In genomic region chr14:26481457-26481856, GRCm38 (mm10) we compare ENCODE assay signal across 19 mouse cellular contexts. TPM values are rescaled to one million over a fixed set of nuclear protein-coding genes. Genes with fewer than 3 reads are reported as not detected.
A peak's percentile ranks its signal among the peaks of the same experiment; 100 is the strongest.
DNase-seq lines count a peak whose midpoint lies in the region; ATAC-seq lines count a peak whose summit lies in the region.
"Had no signal": no experiment of that assay in that cellular context is flagged by ENCODE, and none has a peak within 500 bp of the region (broad histone marks: within the 10 kb centered on the region; RNA-seq: fewer than 3 reads in every experiment).

No protein-coding gene starts in this region.

- DNase-seq in spleen, postnatal 36 days (ENCODE audit: low spot score in 2 of 2): peak; percentile 18 to 32
- DNase-seq in spleen, postnatal 4 days (ENCODE audit: low spot score in 2 of 2): no peak
- DNase-seq in MN1 (ENCODE audit: low spot score): peak; percentile 9
- no peak for DNase-seq in cerebellum, adult 11 months
- no peak for DNase-seq in frontal cortex, postnatal 25 days (ENCODE audit: low spot score in 2 of 2)
- DNase-seq in layer of hippocampus, adult 18-20 months (ENCODE audit: low spot score in 2 of 2): no peak
- DNase-seq: adrenal gland, postnatal 36 days; cerebellum, adult 18-20 months; cerebellum, adult 9-11 months; cerebellum, postnatal 36 days; heart, adult 18-20 months; heart, postnatal 10 days; heart, postnatal 4 days; kidney, adult 8-10 months had no signal

- 0 out of 2 replicates have a peak, but pooled peaks have one; percentile 22 for ATAC-seq in common myeloid progenitor, adult 5-6 weeks (replicated peaks; ENCODE audit: low read depth, poor library complexity, severe bottlenecking)
- peak; percentile 51; the same call in 1 of the 2 replicates for ATAC-seq in megakaryocyte-erythroid progenitor cell, adult 5-6 weeks (replicated peaks; ENCODE audit: low FRiP score, low TSS enrichment, poor library complexity, severe bottlenecking)
- ATAC-seq: forebrain, embryonic 14.5 days; hindbrain, postnatal 0 days; intestine, postnatal 0 days had no signal

RNA-seq across cellular contexts. Expression of gene Slmap, which starts 53.3 kb away (rescaled TPM):
- 82.0 and 97.4 TPM in 2 replicates for total RNA-seq in common myeloid progenitor, adult 5-6 weeks (2017)
- 62.0 and 81.1 TPM in 2 replicates for total RNA-seq in megakaryocyte-erythroid progenitor cell, adult 5-6 weeks (2014; fragmentation: Nextera tagmentation)
- total RNA-seq in megakaryocyte-erythroid progenitor cell, adult 5-6 weeks (2017): 86.4 and 97.3 TPM in 2 replicates
- 100 to 1,000 TPM in 1 of 2 experiments, 10 to 100 TPM in 1; 99.2 to 103 TPM for total RNA-seq in layer of hippocampus, adult 18-20 months (2021)

Comparison
In these comparisons a context has a peak if more than half of its experiments do, and no peak if none do; other contexts are left out.
1. DNase-seq: peak in spleen, postnatal 36 days (2 of 2) and MN1 (single experiment); none in spleen, postnatal 4 days (0 of 2), cerebellum, adult 11 months (single experiment), frontal cortex, postnatal 25 days (0 of 2) and layer of hippocampus, adult 18-20 months (0 of 2).